ENCODE assay signal across 9 mouse cellular contexts in the genomic region with DNA sequence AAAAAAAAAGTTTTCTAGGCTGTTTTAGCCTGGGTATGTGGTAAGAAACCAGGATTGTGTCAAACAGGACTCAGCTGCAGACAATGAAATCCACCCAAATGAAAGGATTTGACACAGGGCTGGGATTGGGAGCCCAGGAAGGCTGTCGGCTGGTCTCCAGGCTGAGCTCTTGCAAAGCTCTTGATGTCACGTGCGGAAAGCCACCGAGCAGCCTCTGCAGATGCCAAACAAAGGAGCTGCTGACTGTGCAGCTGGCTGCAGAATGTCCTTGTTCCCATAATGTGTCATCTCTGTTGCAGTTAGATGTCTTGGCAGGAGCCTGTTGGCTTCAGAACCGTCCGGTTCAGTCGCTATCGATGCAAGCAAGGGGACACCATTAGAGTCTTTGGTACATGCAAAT. TPM values are rescaled to one million over a fixed set of nuclear protein-coding genes. Genes with fewer than 3 reads are reported as not detected.
A peak's percentile ranks its signal among the peaks of the same experiment; 100 is the strongest.
DNase-seq lines count a peak whose midpoint lies in the region; TF ChIP-seq lines count a peak whose summit lies in the region.
"Had no signal": no experiment of that assay in that cellular context is flagged by ENCODE, and none has a peak within 500 bp of the region (broad histone marks: within the 10 kb centered on the region; RNA-seq: fewer than 3 reads in every experiment).

No protein-coding gene starts in this region.

- H3K4me1 ChIP-seq in lung, adult 2 months (ENCODE audit: control insufficient read depth, insufficient read depth, low read length) = no peaks in the 10 kb centered on the region
- H3K4me1 ChIP-seq in limb, embryonic 10.5 days = no peaks in the 10 kb centered on the region

- no peak overlapping the region for H3K27ac ChIP-seq in limb, embryonic 10.5 days

- no peaks in the 10 kb centered on the region for H3K36me3 ChIP-seq in limb, embryonic 10.5 days

- no peak for TF ChIP-seq CTCF in lung, adult 2 months (IDR thresholded peaks at IDR 0.05; ENCODE audit: insufficient read depth, low read length)

- no peak for TF ChIP-seq POLR2A in lung, adult 2 months (IDR thresholded peaks at IDR 0.05; ENCODE audit: borderline replicate concordance, extremely low read depth, low read depth, low read length)

- DNase-seq in embryo, embryonic 10 days (ENCODE audit: low spot score) = peak; percentile 39
- no peak for DNase-seq in embryo, embryonic 11 days
- peak; percentile 35 to 48 for DNase-seq in lung, adult 18-20 months
- DNase-seq in lung, adult 2 months = no peak
- peak; percentile 31 to 58 for DNase-seq in left cerebral cortex, postnatal 25 days (ENCODE audit: low spot score in 2 of 2)
- DNase-seq in retina, embryonic 14.5 days (ENCODE audit: low spot score) = peak; percentile 45
- DNase-seq in limb, embryonic 10.5 days (ENCODE audit: low spot score) = no peak
- DNase-seq in cerebellum, adult 8-10 months = no peak

- intact Hi-C loops in left cerebral cortex, postnatal 25 days (cut with DNase I) = no loop called here

- no peaks in the 10 kb centered on the region for H3K27me3 ChIP-seq in limb, embryonic 10.5 days (ENCODE audit: low read depth, poor library complexity, severe bottlenecking)

- H3K4me3 ChIP-seq in lung, adult 2 months (replicated peaks; ENCODE audit: extremely low read depth, low read depth, low read length) = no peak overlapping the region
- H3K4me3 ChIP-seq in limb, embryonic 10.5 days = no peak overlapping the region
- H3K4me3 ChIP-seq: megakaryocyte, embryonic 14.5 days had no signal

- no peaks in the 10 kb centered on the region for H3K9me3 ChIP-seq in limb, embryonic 10.5 days (replicated peaks)
- H3K9me3 ChIP-seq: megakaryocyte, embryonic 14.5 days had no signal

- WGBS in lung, adult 2 months = 63% methylated on average over 8 of the region's 8 CpGs
- 81% methylated on average over 8 of the region's 8 CpGs for WGBS in limb, embryonic 10.5 days

RNA-seq across cellular contexts. Expression of a gene that starts 56.1 kb away (rescaled TPM):
- 0.81 and 1.3 TPM in 2 replicates for polyA plus RNA-seq in lung, adult 2 months (2012; rRNA removed)
- 1 to 10 TPM; 5.2 to 6.8 TPM for total RNA-seq in left cerebral cortex, postnatal 25 days (2021)
- polyA plus RNA-seq in limb, embryonic 10.5 days (2016; fragmentation: Nextera tagmentation; extraction: Ambion mirVana) = 5.4 and 6.7 TPM in 2 replicates

Comparison
In these comparisons a context has a peak if more than half of its experiments do, and no peak if none do; other contexts are left out.
1. DNase-seq: peak in embryo, embryonic 10 days (single experiment), lung, adult 18-20 months (2 of 2), left cerebral cortex, postnatal 25 days (2 of 2) and retina, embryonic 14.5 days (single experiment); none in embryo, embryonic 11 days (single experiment), lung, adult 2 months (single experiment), limb, embryonic 10.5 days (single experiment) and cerebellum, adult 8-10 months (single experiment).